Mouse (Mus musculus) E14TG2a.4 (cell line): ENCODE measurements around the gene Pcyt1a.

ENCODE experiments used
- CTCF ChIP-seq: conservative IDR thresholded peaks from 2 replicates; pipeline ENCODE4 v1.5.1; 2014; ENCODE audit warnings: low read length
- NANOG ChIP-seq: IDR thresholded peaks from 2 replicates; pipeline ENCODE4 v1.6.1; 2014; ENCODE audit warnings: borderline replicate concordance, low read length, mixed read lengths
- POU5F1 ChIP-seq: IDR thresholded peaks from 2 replicates; pipeline ENCODE4 v1.6.1; 2014; ENCODE audit warnings: low read length, borderline replicate concordance

- TF ChIP-seq CTCF (no peak), POU5F1 (no peak), NANOG (no peak)
Observed at GRCm38 (mm10) chr16:32405716-32406115, 25.0 kb upstream of the Pcyt1a start.
